Mouse (Mus musculus) spleen, adult 2 months (tissue): ENCODE data around the gene Repin1. TPM values are rescaled to one million over a fixed set of nuclear protein-coding genes. Genes with fewer than 3 reads are reported as not detected.

Source experiments
- DNase-seq, 2 experiments: peaks; one replicate each; pipeline versions ENCODE4 v3.0.0 to v3.0.0-alpha.2; 2012 to 2021; ENCODE audit warnings: low spot score in 2 of 2, low read depth in 1 of 2
- H3K27ac ChIP-seq: fragments of 200-500 bp; 2 replicates; pipeline ENCODE4 v1.5.1; 2012; ENCODE audit warnings: low read length, inconsistent platforms; ENCODE audit not compliant: insufficient read depth
- H3K27me3 ChIP-seq: fragments of 200-500 bp; 2 replicates; pipeline ENCODE4 v1.6.1; 2012; ENCODE audit warnings: mild to moderate bottlenecking, moderate library complexity, low read length, inconsistent platforms; ENCODE audit not compliant: control insufficient read depth, insufficient read depth
- H3K36me3 ChIP-seq: fragments of 200-500 bp; 2 replicates; pipeline ENCODE4 v1.6.1; 2012; ENCODE audit warnings: mild to moderate bottlenecking, low read length, inconsistent platforms; ENCODE audit not compliant: control insufficient read depth, insufficient read depth
- H3K4me1 ChIP-seq: fragments of 200-500 bp; 2 replicates; pipeline ENCODE4 v1.6.1; 2011; ENCODE audit warnings: inconsistent platforms; ENCODE audit not compliant: control insufficient read depth, insufficient read depth, insufficient read length
- H3K4me3 ChIP-seq: fragments of 200-500 bp; 2 replicates; pipeline ENCODE4 v1.5.1; 2011; ENCODE audit warnings: mild to moderate bottlenecking, inconsistent platforms; ENCODE audit not compliant: insufficient read depth, insufficient read length; ENCODE audit errors: extremely low read depth
- CTCF ChIP-seq: fragments of 200-500 bp; IDR thresholded peaks from 2 replicates; pipeline ENCODE4 v1.5.1; 2011; ENCODE audit warnings: mild to moderate bottlenecking, inconsistent platforms; ENCODE audit not compliant: insufficient read depth, insufficient read length, insufficient replicate concordance; ENCODE audit errors: extremely low read depth
- POLR2A ChIP-seq: fragments of 200-500 bp; IDR thresholded peaks from 2 replicates; pipeline ENCODE4 v1.6.1; 2011; ENCODE audit warnings: low read depth, low read length, inconsistent platforms
- WGBS: fragments of 180-500 bp; shearing (Covaris S2); methylation state at CpG from one replicate; pipeline ENCODE4 v1.1.7; 2018; 5-methylcytosine and 5-hydroxymethylcytosine counted together
- polyA plus RNA-seq: library from polyadenylated mRNA; depleted of rRNA; stranded (reverse); fragments of >200 nt; gene quantifications from 2 replicates; pipeline ENCODE4 v1.2.3, GENCODE M21; 2012

Gene Repin1
- polyA plus RNA-seq, 1 experiment, result 12.4 TPM

- DNase-seq, result no peak
- H3K27ac ChIP-seq, result no peak overlapping the region
- WGBS, result 56% methylated on average over 5 of the region's 5 CpGs
These were observed 14.9 kb upstream of the Repin1 start for GRCm38 (mm10) chr6:48578736-48579135.

GRCm38 (mm10) chr6:48579215-48579648 lies 14.5 kb upstream of the Repin1 start:
- Histone ChIP-seq H3K27ac (0 out of 2 replicates have a peak overlapping the region, but pooled peaks have one; percentile 36), H3K4me1 (no peaks in the 10 kb centered on the region), H3K27me3 (no peaks in the 10 kb centered on the region), H3K4me3 (no peak overlapping the region), H3K36me3 (no peaks in the 10 kb centered on the region)
- DNase-seq, result no peak
- TF ChIP-seq POLR2A (no peak), CTCF (no peak)
- under 1% methylated on average over 5 of the region's 5 CpGs for WGBS

More at GRCm38 (mm10) chr6:48578736-48579135, 14.9 kb upstream of the Repin1 start:
- TF ChIP-seq POLR2A (no peak), CTCF (no peak)
- H3K4me3 ChIP-seq, result no peak overlapping the region
- H3K4me1 ChIP-seq, result no peaks in the 10 kb centered on the region
- no peaks in the 10 kb centered on the region for H3K36me3 ChIP-seq
- no peaks in the 10 kb centered on the region for H3K27me3 ChIP-seq

GRCm38 (mm10) chr6:48581257-48581656 lies 12.4 kb upstream of the Repin1 start:
- WGBS, result 86% methylated on average over 3 of the region's 3 CpGs
- Histone ChIP-seq H3K27ac (no peak overlapping the region), H3K4me3 (no peak overlapping the region), H3K36me3 (no peaks in the 10 kb centered on the region), H3K4me1 (no peaks in the 10 kb centered on the region), H3K27me3 (no peaks in the 10 kb centered on the region)
- TF ChIP-seq POLR2A (no peak), CTCF (no peak)
- no peak for DNase-seq

DNA sequence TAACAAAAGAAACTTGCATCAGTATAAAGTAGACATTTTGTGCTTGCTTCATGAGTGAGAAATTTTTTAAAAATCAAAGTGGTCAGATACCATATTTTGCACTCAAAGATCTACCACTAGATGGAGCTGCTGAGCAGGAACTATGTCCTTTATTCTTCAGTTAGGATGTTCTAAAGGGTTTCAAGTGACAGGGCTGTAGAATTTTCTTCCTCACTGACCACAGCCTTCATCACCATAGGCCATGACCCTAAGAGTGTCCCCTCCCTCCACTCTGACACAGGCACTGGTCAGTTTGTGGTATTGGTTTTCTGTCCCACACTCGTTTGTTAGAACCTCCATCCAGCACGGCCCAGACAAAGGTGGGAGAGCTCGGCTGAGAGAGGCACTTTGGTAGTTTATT lies 11.6 kb upstream of the Repin1 start:
- peak in 1 of 2 experiments; percentile 28 for DNase-seq
- Histone ChIP-seq H3K4me3 (no peak overlapping the region), H3K27ac (no peak overlapping the region), H3K36me3 (no peaks in the 10 kb centered on the region), H3K4me1 (no peaks in the 10 kb centered on the region), H3K27me3 (no peaks in the 10 kb centered on the region)
- WGBS, result 77% methylated on average over 3 of the region's 3 CpGs
- TF ChIP-seq CTCF (no peak), POLR2A (no peak)

- H3K4me1 ChIP-seq, result peaks cover 7% of the 10 kb centered on the region
- 15% methylated on average over 6 of the region's 6 CpGs for WGBS
These were observed 4.4 kb upstream of the Repin1 start, which contains the start of gene Gm45021 for GRCm38 (mm10) chr6:48589194-48589750. Gm45021 (plus strand) TSS chr6:48589610.

GRCm38 (mm10) chr6:48591221-48591845 lies 2.4 kb upstream of the Repin1 start:
- no peaks in the 10 kb centered on the region; the same call in 1 of the 2 replicates for H3K36me3 ChIP-seq
- WGBS, result 54% methylated on average over 3 of the region's 3 CpGs
- H3K27ac ChIP-seq, result no peak overlapping the region
- H3K27me3 ChIP-seq, result peaks cover 1% of the 10 kb centered on the region; the same call in 1 of the 2 replicates
- H3K4me1 ChIP-seq, result peaks cover 9% of the 10 kb centered on the region
- no peak overlapping the region for H3K4me3 ChIP-seq
- TF ChIP-seq POLR2A, result no peak
- no peak for TF ChIP-seq CTCF
- DNase-seq, result no peak

More at GRCm38 (mm10) chr6:48589194-48589750, 4.4 kb upstream of the Repin1 start, which contains the start of gene Gm45021:
- TF ChIP-seq POLR2A (no peak), CTCF (no peak)
- Histone ChIP-seq H3K27ac (no peak within 1 kb of the TSS), H3K4me3 (no peak within 1 kb of the TSS), H3K36me3 (no peaks in the 10 kb centered on the region), H3K27me3 (peaks cover 1% of the 10 kb centered on the region; the same call in 1 of the 2 replicates)
- DNase-seq, result no peak

GRCm38 (mm10) chr6:48591871-48592270 lies 1.8 kb upstream of the Repin1 start:
- H3K4me3 ChIP-seq, result no peak overlapping the region
- no peak for TF ChIP-seq CTCF
- WGBS, result 62% methylated on average over 6 of the region's 6 CpGs

More at GRCm38 (mm10) chr6:48591871-48592270, 1.8 kb upstream of the Repin1 start:
- Histone ChIP-seq H3K27me3 (peaks cover 1% of the 10 kb centered on the region; the same call in 1 of the 2 replicates), H3K27ac (no peak overlapping the region), H3K36me3 (peaks cover 4% of the 10 kb centered on the region; the same call in 1 of the 2 replicates), H3K4me1 (peaks cover 9% of the 10 kb centered on the region)
- no peak for DNase-seq
